Mouse (Mus musculus) limb, embryonic 13.5 days (tissue): Measurements from ENCODE around the gene Hsd17b3. TPM values are rescaled to one million over a fixed set of nuclear protein-coding genes. Genes with fewer than 3 reads are reported as not detected.

Experiments
- ATAC-seq: fragments of 200-750 bp; cut with Nextera tagmentation; 2 replicates; pipeline ENCODE4 v1.8.0; 2017; ENCODE audit warnings: low read depth, moderate number of reproducible peaks, moderate TSS enrichment; ENCODE audit not compliant: low FRiP score
- H3K27ac ChIP-seq: fragments of 300-500 bp; sonication (generic); 2 replicates; pipeline ENCODE4 v1.5.1; 2015; ENCODE audit warnings: inconsistent platforms, mild to moderate bottlenecking, moderate library complexity
- H3K27me3 ChIP-seq: fragments of 300-500 bp; sonication (generic); 2 replicates; pipeline ENCODE4 v1.6.1; 2015; ENCODE audit warnings: mild to moderate bottlenecking, inconsistent platforms
- H3K36me3 ChIP-seq: fragments of 300-500 bp; sonication (generic); 2 replicates; pipeline ENCODE4 v1.6.1; 2015; ENCODE audit warnings: inconsistent platforms, mild to moderate bottlenecking, moderate library complexity
- H3K4me1 ChIP-seq: fragments of 300-500 bp; sonication (generic); 2 replicates; pipeline ENCODE4 v1.6.1; 2015; ENCODE audit warnings: inconsistent platforms
- H3K4me2 ChIP-seq: fragments of 300-500 bp; sonication (generic); replicated peaks from 2 replicates; pipeline ENCODE4 v1.6.1; 2015; ENCODE audit warnings: inconsistent platforms, mild to moderate bottlenecking, moderate library complexity
- H3K4me3 ChIP-seq: fragments of 300-500 bp; sonication (generic); 2 replicates; pipeline ENCODE4 v1.5.1; 2015; ENCODE audit warnings: moderate library complexity, mild to moderate bottlenecking, inconsistent platforms
- H3K9ac ChIP-seq: fragments of 300-500 bp; sonication (generic); 2 replicates; pipeline ENCODE4 v1.6.1; 2015; ENCODE audit warnings: mild to moderate bottlenecking, inconsistent platforms
- H3K9me3 ChIP-seq: fragments of 300-500 bp; sonication (generic); 2 replicates; pipeline ENCODE4 v1.6.1; 2016; ENCODE audit warnings: inconsistent platforms
- WGBS: fragments of 180-500 bp; shearing (Covaris S2); methylation state at CpG from one replicate; pipeline ENCODE4 v1.1.7; 2015; 5-methylcytosine and 5-hydroxymethylcytosine counted together
- polyA plus RNA-seq: library from polyadenylated mRNA; unstranded; fragments of >200 nt; fragmentation: Nextera tagmentation; extraction: Ambion mirVana; gene quantifications from 2 replicates; pipeline ENCODE4 v1.2.1, GENCODE M21; 2015

Gene Hsd17b3
- polyA plus RNA-seq, 1 experiment from 2014 or later, result not detected

DNA sequence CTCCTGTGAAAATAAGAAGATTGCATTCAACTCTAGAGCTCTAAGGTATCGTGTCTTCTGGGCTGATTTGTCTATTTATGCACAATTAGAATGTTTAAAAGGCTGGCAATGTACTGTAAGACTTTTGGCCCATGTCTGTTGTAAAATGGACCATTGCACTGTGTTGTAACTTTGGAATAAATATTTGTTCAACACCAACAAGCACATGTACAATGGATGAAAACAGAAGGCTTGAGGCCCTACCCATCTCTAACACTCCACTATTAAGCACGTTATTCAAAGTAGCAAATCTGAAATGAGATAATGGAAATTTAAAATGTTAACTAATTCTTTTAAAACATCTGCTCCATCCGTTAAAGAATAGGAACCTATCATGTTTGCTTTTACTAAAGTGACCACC is 18.1 kb upstream of the Hsd17b3 start:
- no peaks in the 10 kb centered on the region for H3K9me3 ChIP-seq
- no peak overlapping the region for H3K9ac ChIP-seq
- H3K4me1 ChIP-seq, result 0 out of 2 replicates have a peak, but pooled peaks cover 8% of the 10 kb centered on the region
- H3K36me3 ChIP-seq, result no peaks in the 10 kb centered on the region
- no peak overlapping the region for H3K4me3 ChIP-seq
- H3K27me3 ChIP-seq, result no peaks in the 10 kb centered on the region
- ATAC-seq, result no peak
- H3K27ac ChIP-seq, result no peak overlapping the region
- H3K4me2 ChIP-seq, result no peak overlapping the region
- WGBS, result 78% methylated on average over 3 of the region's 3 CpGs

DNA sequence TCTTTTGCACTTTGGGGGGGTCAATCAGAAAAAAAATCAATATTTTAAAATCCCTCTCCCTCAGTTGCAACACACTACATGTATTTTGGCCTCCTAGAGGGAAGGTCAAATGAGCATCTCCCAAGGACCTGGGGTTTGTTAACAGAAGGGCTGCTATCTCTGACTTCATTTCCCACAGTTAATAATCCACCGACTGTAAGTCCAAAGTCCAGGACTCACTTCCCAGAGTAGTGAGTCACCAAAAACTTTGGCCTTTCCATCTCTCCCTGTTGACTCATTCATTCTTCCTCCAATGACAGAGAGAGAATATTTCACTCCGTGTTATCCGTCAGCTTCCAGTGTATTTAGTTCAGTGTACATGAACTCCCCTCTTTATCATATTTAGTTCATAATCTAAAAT is 16.7 kb upstream of the Hsd17b3 start:
- WGBS, result 89% methylated on average over 3 of the region's 3 CpGs
- Histone ChIP-seq H3K9ac (no peak overlapping the region), H3K4me1 (0 out of 2 replicates have a peak, but pooled peaks cover 8% of the 10 kb centered on the region), H3K9me3 (no peaks in the 10 kb centered on the region), H3K27ac (no peak overlapping the region), H3K27me3 (no peaks in the 10 kb centered on the region), H3K36me3 (no peaks in the 10 kb centered on the region), H3K4me3 (no peak overlapping the region), H3K4me2 (no peak overlapping the region)
- ATAC-seq, result no peak

DNA sequence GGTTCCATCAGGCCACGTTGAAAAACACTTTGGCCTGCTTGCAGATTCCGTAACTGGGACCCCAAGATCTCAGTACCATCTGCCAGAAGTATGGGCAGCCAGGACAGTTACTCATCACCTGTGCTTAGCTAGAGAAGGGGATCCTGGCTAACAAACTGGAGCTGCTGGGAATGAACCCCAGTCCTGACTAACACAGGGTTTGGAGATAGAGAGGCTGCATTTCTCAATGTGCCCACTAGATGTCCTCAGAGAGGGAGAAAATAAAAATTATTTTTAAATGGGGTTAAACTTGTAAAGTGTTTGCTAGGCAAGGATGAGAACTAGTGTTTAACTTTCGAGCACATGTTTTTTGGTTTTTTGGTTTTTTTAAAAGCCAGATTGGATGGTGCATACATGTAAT is 11.2 kb upstream of the Hsd17b3 start:
- no peaks in the 10 kb centered on the region for H3K27me3 ChIP-seq
- no peak overlapping the region for H3K4me2 ChIP-seq
- H3K36me3 ChIP-seq, result no peaks in the 10 kb centered on the region
- no peak for ATAC-seq
- 67% methylated on average over 3 of the region's 3 CpGs for WGBS
- H3K4me3 ChIP-seq, result no peak overlapping the region
- no peak overlapping the region for H3K9ac ChIP-seq
- no peaks in the 10 kb centered on the region for H3K4me1 ChIP-seq
- no peak overlapping the region for H3K27ac ChIP-seq
- no peaks in the 10 kb centered on the region for H3K9me3 ChIP-seq

DNA sequence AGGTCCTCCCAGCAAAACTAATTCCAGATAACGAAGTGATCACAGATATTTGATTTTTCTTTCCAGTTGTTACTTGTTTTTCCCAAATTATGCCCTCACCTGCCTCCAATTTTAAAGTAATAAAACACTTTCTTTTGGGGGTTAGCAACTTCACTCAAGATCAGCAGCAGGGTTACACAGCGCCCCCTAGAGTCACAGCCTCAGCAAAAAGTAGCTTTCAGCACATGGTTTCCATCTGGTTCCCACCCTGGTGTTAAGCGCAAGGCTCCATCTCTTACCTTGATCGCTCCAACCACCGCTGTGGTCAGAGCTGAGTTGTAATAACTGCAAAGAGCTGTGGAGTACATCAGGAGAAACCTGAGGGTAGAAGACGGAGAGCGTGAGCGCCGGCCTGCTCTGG is 10.0 kb upstream of the Hsd17b3 start:
- no peaks in the 10 kb centered on the region for H3K36me3 ChIP-seq
- no peaks in the 10 kb centered on the region for H3K27me3 ChIP-seq
- no peak overlapping the region for H3K4me3 ChIP-seq
- H3K9me3 ChIP-seq, result no peaks in the 10 kb centered on the region
- H3K4me2 ChIP-seq, result no peak overlapping the region
- WGBS, result 67% methylated on average over 9 of the region's 9 CpGs
- H3K27ac ChIP-seq, result no peak overlapping the region
- no peak for ATAC-seq
- H3K9ac ChIP-seq, result no peak overlapping the region
- no peaks in the 10 kb centered on the region for H3K4me1 ChIP-seq

DNA sequence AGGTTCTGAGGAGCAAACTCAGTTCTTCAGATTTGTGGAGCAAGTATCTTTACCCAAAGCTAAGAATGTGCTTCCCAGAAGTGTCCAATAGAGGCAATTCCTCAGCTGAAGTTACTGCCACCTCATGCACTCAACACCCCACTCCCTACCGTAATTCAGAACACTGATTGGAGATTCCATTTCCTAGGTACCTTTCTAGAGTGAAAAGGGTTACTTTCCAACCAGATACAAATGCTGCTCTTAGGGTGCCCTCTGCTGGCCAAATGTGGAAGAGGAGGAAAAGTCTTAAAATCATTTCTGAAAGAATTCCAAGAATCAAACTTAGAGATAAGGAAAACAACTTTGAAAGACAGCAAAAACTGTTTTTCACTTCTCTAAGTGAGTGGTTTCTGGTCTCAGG is 4.3 kb upstream of the Hsd17b3 start:
- H3K9me3 ChIP-seq, result no peaks in the 10 kb centered on the region
- H3K4me1 ChIP-seq, result 0 out of 2 replicates have a peak, but pooled peaks cover 6% of the 10 kb centered on the region
- H3K27ac ChIP-seq, result no peak overlapping the region
- ATAC-seq, result no peak
- H3K9ac ChIP-seq, result no peak overlapping the region
- no peaks in the 10 kb centered on the region for H3K27me3 ChIP-seq
- 0% methylated on average over 1 of the region's 1 CpGs for WGBS
- H3K4me2 ChIP-seq, result no peak overlapping the region
- no peaks in the 10 kb centered on the region for H3K36me3 ChIP-seq
- H3K4me3 ChIP-seq, result no peak overlapping the region

DNA sequence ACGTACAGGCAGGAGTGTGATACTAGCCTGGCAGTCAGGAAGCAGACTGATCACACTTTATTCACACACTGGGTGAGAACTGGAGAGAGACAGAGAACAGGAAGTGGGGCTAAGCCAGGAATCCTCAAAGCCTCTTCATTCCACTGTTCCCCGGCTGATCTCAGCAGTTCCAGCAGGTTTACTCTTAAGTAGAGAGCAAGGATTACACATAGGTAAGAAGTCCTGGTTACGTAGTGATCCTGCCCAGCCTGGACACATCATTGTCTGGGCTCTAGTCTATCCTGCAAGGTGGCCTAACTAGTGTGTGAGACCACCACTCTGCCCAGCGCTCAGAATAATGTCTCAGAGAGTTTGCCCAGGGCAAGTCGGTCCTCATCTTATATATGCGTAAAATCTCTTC is 3.7 kb upstream of the Hsd17b3 start:
- H3K9me3 ChIP-seq, result no peaks in the 10 kb centered on the region
- 0 out of 2 replicates have a peak, but pooled peaks cover 6% of the 10 kb centered on the region for H3K4me1 ChIP-seq
- H3K27me3 ChIP-seq, result no peaks in the 10 kb centered on the region
- no peaks in the 10 kb centered on the region for H3K36me3 ChIP-seq
- no peak overlapping the region for H3K9ac ChIP-seq
- ATAC-seq, result no peak
- 64% methylated on average over 6 of the region's 6 CpGs for WGBS
- H3K4me3 ChIP-seq, result no peak overlapping the region
- no peak overlapping the region for H3K4me2 ChIP-seq
- H3K27ac ChIP-seq, result no peak overlapping the region

DNA sequence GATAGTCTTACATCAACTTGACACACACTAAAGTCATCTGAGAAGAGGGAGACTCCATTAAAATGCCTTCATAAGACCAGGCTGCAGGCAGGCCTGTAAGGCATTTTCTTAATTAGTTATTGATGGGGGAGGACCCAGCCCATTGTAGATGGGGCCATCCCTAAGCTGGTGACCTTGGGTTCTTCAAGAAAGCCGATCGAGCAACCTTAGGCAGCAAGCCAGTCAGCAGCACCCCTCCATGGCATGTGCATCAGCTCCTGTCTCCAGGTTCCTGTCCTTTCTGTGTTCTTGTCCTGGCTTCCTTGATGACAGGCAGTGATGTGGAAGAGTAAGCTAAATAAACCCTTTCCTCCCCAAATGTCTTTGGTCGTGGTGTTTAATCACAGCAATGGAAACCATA is 3.1 kb upstream of the Hsd17b3 start:
- Histone ChIP-seq H3K9ac (no peak overlapping the region), H3K9me3 (no peaks in the 10 kb centered on the region), H3K36me3 (no peaks in the 10 kb centered on the region), H3K4me2 (no peak overlapping the region), H3K4me1 (0 out of 2 replicates have a peak, but pooled peaks cover 6% of the 10 kb centered on the region), H3K4me3 (no peak overlapping the region), H3K27ac (no peak overlapping the region), H3K27me3 (no peaks in the 10 kb centered on the region)
- no peak for ATAC-seq
- WGBS, result 35% methylated on average over 3 of the region's 3 CpGs

DNA sequence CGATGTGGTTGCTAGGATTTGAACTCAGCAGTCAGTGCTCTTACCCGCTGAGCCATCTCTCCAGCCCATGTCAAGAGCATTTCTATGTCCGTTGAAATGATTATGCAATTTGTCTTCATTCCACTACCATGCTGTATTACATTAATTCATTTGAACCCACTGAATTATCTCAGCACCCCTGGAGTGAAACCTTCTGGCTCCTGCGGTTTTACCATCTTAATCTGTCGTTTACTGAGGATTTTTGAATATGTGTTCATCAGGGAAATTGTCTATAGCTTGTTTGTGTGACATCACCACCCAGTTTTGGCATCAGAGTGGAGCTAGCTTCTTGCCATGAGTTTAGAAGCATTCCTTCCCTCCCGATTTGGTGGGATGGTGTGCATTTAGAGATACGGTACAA is 2.0 kb upstream of the Hsd17b3 start:
- Histone ChIP-seq H3K36me3 (no peaks in the 10 kb centered on the region), H3K4me1 (0 out of 2 replicates have a peak, but pooled peaks cover 6% of the 10 kb centered on the region), H3K9ac (no peak overlapping the region), H3K9me3 (no peaks in the 10 kb centered on the region), H3K4me2 (no peak overlapping the region), H3K27ac (no peak overlapping the region), H3K27me3 (no peaks in the 10 kb centered on the region), H3K4me3 (no peak overlapping the region)
- no peak for ATAC-seq
- WGBS, result 69% methylated on average over 7 of the region's 7 CpGs

DNA sequence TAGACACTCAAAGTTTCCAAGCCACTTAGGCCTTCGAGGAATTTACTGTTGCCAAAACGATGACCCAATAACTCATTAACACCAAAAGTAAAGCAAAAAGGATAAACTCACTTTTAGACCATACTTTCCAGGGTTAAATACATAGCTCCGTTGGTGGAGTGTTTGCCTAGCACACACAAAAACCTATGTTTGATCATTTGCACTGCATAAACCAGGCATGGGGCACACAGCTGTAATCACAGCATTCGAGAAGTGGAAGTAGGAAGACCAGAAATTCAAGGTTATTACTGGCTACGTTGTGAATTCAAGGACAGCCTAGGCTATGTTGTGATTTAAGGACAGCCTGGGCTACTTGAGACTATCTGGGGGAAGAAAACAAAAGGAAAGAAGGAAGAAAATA is 1.2 kb upstream of the Hsd17b3 start:
- H3K4me3 ChIP-seq, result no peak overlapping the region
- no peak for ATAC-seq
- no peaks in the 10 kb centered on the region for H3K36me3 ChIP-seq
- H3K4me1 ChIP-seq, result 0 out of 2 replicates have a peak, but pooled peaks cover 6% of the 10 kb centered on the region
- 75% methylated on average over 5 of the region's 5 CpGs for WGBS
- H3K4me2 ChIP-seq, result no peak overlapping the region
- H3K9ac ChIP-seq, result no peak overlapping the region
- no peaks in the 10 kb centered on the region for H3K27me3 ChIP-seq
- no peak overlapping the region for H3K27ac ChIP-seq
- H3K9me3 ChIP-seq, result no peaks in the 10 kb centered on the region

DNA sequence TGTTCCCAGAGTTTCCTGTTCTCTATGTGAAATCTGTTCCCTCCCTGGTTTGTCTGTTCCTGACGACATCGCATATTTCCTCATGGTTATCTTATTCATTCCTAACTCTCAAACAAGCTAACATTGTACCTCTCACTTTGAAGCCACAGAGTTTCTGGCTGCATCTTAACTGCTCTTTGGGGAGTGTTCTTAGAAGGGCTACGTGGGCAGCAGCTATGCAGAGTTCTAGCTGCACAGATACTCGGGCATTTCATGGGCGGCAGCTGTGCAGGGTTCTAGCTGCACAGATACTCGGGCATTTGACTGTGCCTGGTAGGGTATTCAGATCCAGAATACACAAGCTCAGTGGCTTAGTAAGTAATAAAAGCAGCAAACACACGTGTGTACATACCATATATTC is 973 bp downstream of the Hsd17b3 start:
- Histone ChIP-seq H3K4me1 (0 out of 2 replicates have a peak, but pooled peaks cover 3% of the 10 kb centered on the region), H3K9ac (no peak overlapping the region), H3K27me3 (no peaks in the 10 kb centered on the region), H3K4me3 (no peak overlapping the region), H3K4me2 (no peak overlapping the region), H3K9me3 (no peaks in the 10 kb centered on the region), H3K36me3 (no peaks in the 10 kb centered on the region), H3K27ac (no peak overlapping the region)
- ATAC-seq, result no peak
- 75% methylated on average over 7 of the region's 7 CpGs for WGBS

DNA sequence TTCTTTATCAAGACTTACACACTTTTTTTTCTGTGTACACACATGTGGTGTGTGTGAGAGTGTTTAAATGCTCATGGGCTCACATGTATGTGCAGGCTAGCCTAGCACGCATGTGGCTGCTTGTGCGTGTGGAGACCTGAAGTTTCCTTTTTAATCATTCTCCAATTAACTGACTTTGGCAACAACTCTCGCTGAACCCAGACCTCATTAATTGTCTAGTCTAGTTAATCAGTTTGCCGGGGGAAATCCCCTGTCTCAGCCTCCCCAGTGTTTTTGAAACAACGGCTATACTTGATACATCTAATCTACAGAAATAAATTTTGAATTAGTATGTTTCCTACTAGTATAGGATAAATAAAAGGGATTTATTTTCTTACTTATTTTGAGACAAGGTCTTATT is 3.0 kb downstream of the Hsd17b3 start:
- H3K27ac ChIP-seq, result no peak overlapping the region
- no peak overlapping the region for H3K4me2 ChIP-seq
- peaks cover 11% of the 10 kb centered on the region for H3K4me1 ChIP-seq
- H3K4me3 ChIP-seq, result no peak overlapping the region
- no peaks in the 10 kb centered on the region for H3K9me3 ChIP-seq
- H3K9ac ChIP-seq, result no peak overlapping the region
- no peak for ATAC-seq
- no peaks in the 10 kb centered on the region for H3K36me3 ChIP-seq
- H3K27me3 ChIP-seq, result no peaks in the 10 kb centered on the region
- 80% methylated on average over 5 of the region's 5 CpGs for WGBS

DNA sequence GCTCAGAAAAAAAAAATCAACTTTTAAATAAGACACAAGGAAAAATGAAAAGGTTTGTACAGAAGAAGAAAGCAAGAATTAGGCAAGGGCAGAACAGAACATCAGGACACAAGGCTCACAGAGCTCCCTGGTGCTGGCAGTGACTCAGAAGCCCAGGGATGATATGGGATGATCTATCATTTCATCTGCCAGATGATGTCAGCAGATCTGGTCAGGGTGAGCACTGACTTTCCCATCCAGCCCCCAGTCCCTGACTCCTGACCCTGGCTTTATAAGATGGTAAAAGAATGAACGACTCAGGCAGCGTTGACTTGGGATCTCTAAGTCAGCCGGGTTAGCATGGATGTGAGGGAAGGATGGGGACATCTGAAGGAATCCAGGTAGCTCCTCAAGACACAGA is 5.7 kb downstream of the Hsd17b3 start:
- no peak overlapping the region for H3K4me3 ChIP-seq
- peaks cover 12% of the 10 kb centered on the region for H3K4me1 ChIP-seq
- H3K27ac ChIP-seq, result no peak overlapping the region
- no peak overlapping the region for H3K4me2 ChIP-seq
- no peak overlapping the region for H3K9ac ChIP-seq
- WGBS, result 82% methylated on average over 3 of the region's 3 CpGs
- H3K9me3 ChIP-seq, result no peaks in the 10 kb centered on the region
- no peaks in the 10 kb centered on the region for H3K27me3 ChIP-seq
- no peaks in the 10 kb centered on the region for H3K36me3 ChIP-seq
- ATAC-seq, result no peak
